Mouse (Mus musculus) layer of hippocampus, adult 6 months (tissue): ENCODE results near the gene Abca17. TPM values are rescaled to one million over a fixed set of nuclear protein-coding genes. Genes with fewer than 3 reads are reported as not detected.

ENCODE experiments used
- long read RNA-seq, 2 experiments: library from polyadenylated mRNA; unstranded; transcript quantifications; one replicate each; pipeline ENCODE4 v2.0.0; 2019 to 2020
- microRNA-seq: library from miRNA; unstranded; fragments of <30 nt; microRNA quantifications from one replicate; pipeline ENCODE4 v1.2.0, GENCODE M21; 2020
- polyA plus RNA-seq: library from polyadenylated mRNA; unstranded; fragments of <200 nt; fragmentation: Nextera tagmentation; gene quantifications from 2 replicates; pipeline ENCODE4 v1.2.3, GENCODE M21; 2021

Abca17 gene
- 0.21 and 0.36 TPM in 2 replicates for polyA plus RNA-seq
- long read RNA-seq, experiment 1 = 0 reads
- long read RNA-seq, experiment 2 = 0 reads

GRCm38 (mm10) chr17:24350926-24351759, at the start of gene Abca17:
Abca17 (minus strand) TSS chr17:24351068.

GRCm38 (mm10) chr17:24351760-24352357, 991 bp upstream of the Abca17 start, which contains the start of gene Abca3:
Abca3 (plus strand) TSS chr17:24351950.

GRCm38 (mm10) chr17:24251320-24252069, 99.4 kb downstream of the Abca17 start, which contains the start of gene Ccnf:
Ccnf (minus strand) TSS chr17:24251484.

GRCm38 (mm10) chr17:24220435-24221411, 130.1 kb downstream of the Abca17 start, which contains the start of gene Tedc2:
Tedc2 (minus strand) TSS chr17:24220851.

Small RNA genes lying within 50 kb of the gene (microRNA-seq; reads per million reads assigned to microRNA genes)
- gene Gm24427 (not detected), gene Mir5134 (2.4 reads per million, percentile 5 among the genes with 10 or more reads in this experiment), gene Mir6965 (not detected)

Other genes with a start within 250 kb of the Abca17 start
- 47.2 and 54.0 TPM in 2 replicates for gene Pdpk1, start 200.1 kb downstream of the Abca17 start, polyA plus RNA-seq
- gene Amdhd2, start 187.3 kb downstream of the Abca17 start, polyA plus RNA-seq = 28.9 and 38.4 TPM in 2 replicates
- 2,331 and 2,377 TPM in 2 replicates for gene Atp6v0c, start 181.4 kb downstream of the Abca17 start, polyA plus RNA-seq
- 13.4 and 14.3 TPM in 2 replicates for gene Tbc1d24, start 145.5 kb downstream of the Abca17 start, polyA plus RNA-seq
- gene Ntn3, start 141.5 kb downstream of the Abca17 start, polyA plus RNA-seq = 1.7 and 2.5 TPM in 2 replicates
- gene Tedc2, start 130.2 kb downstream of the Abca17 start, polyA plus RNA-seq = 6.3 and 6.7 TPM in 2 replicates
- 1.6 and 2.0 TPM in 2 replicates for gene Ccnf, start 99.6 kb downstream of the Abca17 start, polyA plus RNA-seq
- gene Abca3, start 882 bp upstream of the Abca17 start, polyA plus RNA-seq = 14.0 and 19.0 TPM in 2 replicates
- gene Rnps1, start 63.5 kb upstream of the Abca17 start, polyA plus RNA-seq = 101 and 105 TPM in 2 replicates
- gene Eci1, start 75.6 kb upstream of the Abca17 start, polyA plus RNA-seq = 89.4 and 98.3 TPM in 2 replicates
- 0.18 and 0.29 TPM in 2 replicates for gene Dnase1l2, start 92.0 kb upstream of the Abca17 start, polyA plus RNA-seq
- 12.4 and 12.9 TPM in 2 replicates for gene E4f1, start 119.2 kb upstream of the Abca17 start, polyA plus RNA-seq
- gene Pgp, start 119.3 kb upstream of the Abca17 start, polyA plus RNA-seq = 93.6 and 97.8 TPM in 2 replicates
- 1.6 and 1.7 TPM in 2 replicates for gene Bricd5, start 122.8 kb upstream of the Abca17 start, polyA plus RNA-seq
- 15.9 and 16.3 TPM in 2 replicates for gene Mlst8, start 128.0 kb upstream of the Abca17 start, polyA plus RNA-seq
- gene Caskin1, start 137.5 kb upstream of the Abca17 start, polyA plus RNA-seq = 10.2 and 11.0 TPM in 2 replicates
- gene Traf7, start 176.9 kb upstream of the Abca17 start, polyA plus RNA-seq = 17.9 and 20.8 TPM in 2 replicates
- 52.7 and 57.7 TPM in 2 replicates for gene Rab26, start 183.1 kb upstream of the Abca17 start, polyA plus RNA-seq
- 8.1 and 9.0 TPM in 2 replicates for gene Pkd1, start 198.8 kb upstream of the Abca17 start, polyA plus RNA-seq